Mouse (Mus musculus) olfactory bulb, adult 2 months (tissue): ENCODE data around the gene Hopx.

Experiments
- CTCF ChIP-seq: fragments of 200-500 bp; IDR thresholded peaks from 2 replicates; pipeline ENCODE4 v1.5.1; 2012; ENCODE audit warnings: low read depth, mild to moderate bottlenecking, low read length, moderate library complexity; ENCODE audit not compliant: insufficient read depth
- POLR2A ChIP-seq: fragments of 200-500 bp; IDR thresholded peaks from 2 replicates; pipeline ENCODE4 v1.6.1; 2012; ENCODE audit warnings: mild to moderate bottlenecking, low read depth, low read length, moderate library complexity; ENCODE audit not compliant: insufficient read depth

- TF ChIP-seq POLR2A (no peak), CTCF (no peak)
Observed at GRCm38 (mm10) chr5:77129907-77130306, 15.0 kb upstream of the Hopx start.
